Mouse (Mus musculus) lung, postnatal 0 days (tissue): ENCODE measurements around the gene Olfr30. TPM values are rescaled to one million over a fixed set of nuclear protein-coding genes. Genes with fewer than 3 reads are reported as not detected.
"Not testable (repeated sequence)": the region's sequence is repeated elsewhere in the genome, so short reads cannot be mapped to it uniquely, and the experiment has no call there.

ENCODE experiments used
- ATAC-seq: fragments of 200-750 bp; cut with Nextera tagmentation; 2 replicates; pipeline ENCODE4 v1.8.0; 2017; ENCODE audit warnings: moderate library complexity
- DNase-seq: peaks from one replicate; pipeline ENCODE4 v3.0.0-alpha.2; 2016; ENCODE audit warnings: low spot score
- H3K27ac ChIP-seq: fragments of 300-500 bp; sonication (generic); 2 replicates; pipeline ENCODE4 v1.5.1; 2014; ENCODE audit warnings: antibody characterized with exemption, mild to moderate bottlenecking, low read length, mixed read lengths
- H3K27me3 ChIP-seq: fragments of 300-500 bp; sonication (generic); replicated peaks from 2 replicates; pipeline ENCODE4 v1.6.1; 2014; ENCODE audit warnings: low read length, mixed read lengths; ENCODE audit not compliant: insufficient read depth
- H3K36me3 ChIP-seq: fragments of 300-500 bp; sonication (generic); 2 replicates; pipeline ENCODE4 v1.6.1; 2014; ENCODE audit warnings: low read length, mixed read lengths; ENCODE audit not compliant: insufficient read depth
- H3K4me1 ChIP-seq: fragments of 300-500 bp; sonication (generic); 2 replicates; pipeline ENCODE4 v1.6.1; 2014; ENCODE audit warnings: antibody characterized with exemption, low read depth, low read length, mixed read lengths; ENCODE audit not compliant: insufficient read depth
- H3K4me2 ChIP-seq: fragments of 300-500 bp; sonication (generic); replicated peaks from 2 replicates; pipeline ENCODE4 v1.6.1; 2014; ENCODE audit warnings: low read depth, mild to moderate bottlenecking, low read length, moderate library complexity, mixed read lengths
- H3K4me3 ChIP-seq: fragments of 300-500 bp; sonication (generic); 2 replicates; pipeline ENCODE4 v1.5.1; 2014; ENCODE audit warnings: low read depth, low read length
- H3K9ac ChIP-seq: fragments of 300-500 bp; sonication (generic); replicated peaks from 2 replicates; pipeline ENCODE4 v1.6.1; 2014; ENCODE audit warnings: low read depth, mild to moderate bottlenecking
- H3K9me3 ChIP-seq: fragments of 300-500 bp; sonication (generic); 2 replicates; pipeline ENCODE4 v1.6.1; 2016; ENCODE audit warnings: low read length, mixed read lengths
- CTCF ChIP-seq: IDR thresholded peaks from 2 replicates; pipeline ENCODE4 v1.5.1; 2016; ENCODE audit warnings: antibody characterized with exemption, mild to moderate bottlenecking
- EP300 ChIP-seq: IDR thresholded peaks from 2 replicates; pipeline ENCODE4 v1.6.1; 2016; ENCODE audit warnings: antibody characterized with exemption, mild to moderate bottlenecking, control low read depth
- WGBS: fragments of 180-500 bp; shearing (Covaris S2); extraction: QIAGEN DNeasy Blood & Tissue Kit; methylation state at CpG from one replicate; pipeline ENCODE4 v1.1.7; 2014; 5-methylcytosine and 5-hydroxymethylcytosine counted together
- polyA plus RNA-seq: library from polyadenylated mRNA; unstranded; fragments of >200 nt; fragmentation: Nextera tagmentation; extraction: Ambion mirVana; gene quantifications from 2 replicates; pipeline ENCODE4 v1.2.1, GENCODE M21; 2015

Gene Olfr30
- polyA plus RNA-seq, result not detected in 2 replicates

- H3K36me3 ChIP-seq, result no peaks in the 10 kb centered on the region
- no peak for ATAC-seq
- DNase-seq, result no peak
Measured at GRCm38 (mm10) chr11:58462170-58462569, at the start of gene Olfr30. Gene Olfr30, minus strand, starts transcription at chr11:58462270.

GRCm38 (mm10) chr11:58509058-58509457 lies 47.0 kb upstream of the Olfr30 start:
- not testable (repeated sequence) for H3K4me1 ChIP-seq, DNase-seq, H3K36me3 ChIP-seq, ATAC-seq, H3K4me3 ChIP-seq, H3K4me2 ChIP-seq, H3K9me3 ChIP-seq, H3K27me3 ChIP-seq, H3K9ac ChIP-seq, H3K27ac ChIP-seq
- 80% methylated on average over 19 of the region's 19 CpGs for WGBS

More at GRCm38 (mm10) chr11:58462170-58462569, at the start of gene Olfr30:
- Histone ChIP-seq H3K9me3 (no peaks in the 10 kb centered on the region), H3K27ac (no peak within 1 kb of the TSS), H3K27me3 (no peaks in the 10 kb centered on the region), H3K4me1 (no peaks in the 10 kb centered on the region), H3K4me2 (no peak within 1 kb of the TSS), H3K4me3 (no peak within 1 kb of the TSS), H3K9ac (no peak within 1 kb of the TSS)
- TF ChIP-seq CTCF (no peak), EP300 (no peak)

- H3K9ac ChIP-seq, H3K9me3 ChIP-seq, ATAC-seq, H3K27me3 ChIP-seq, H3K4me3 ChIP-seq, H3K36me3 ChIP-seq, H3K4me2 ChIP-seq, H3K4me1 ChIP-seq, H3K27ac ChIP-seq, DNase-seq: not testable (repeated sequence)
Measured at GRCm38 (mm10) chr11:58502472-58502871, 40.4 kb upstream of the Olfr30 start, which contains the start of gene Olfr331. Gene Olfr331, minus strand, starts transcription at chr11:58502572.

GRCm38 (mm10) chr11:58499290-58499689 lies 37.2 kb upstream of the Olfr30 start:
- TF ChIP-seq CTCF (peak; percentile 45), EP300 (no peak)
- Histone ChIP-seq H3K9ac (no peak overlapping the region), H3K4me2 (no peak overlapping the region), H3K9me3 (no peaks in the 10 kb centered on the region), H3K27me3 (no peaks in the 10 kb centered on the region), H3K4me3 (no peak overlapping the region), H3K27ac (no peak overlapping the region), H3K36me3 (no peaks in the 10 kb centered on the region), H3K4me1 (no peaks in the 10 kb centered on the region)
- DNase-seq, result peak; percentile 43
- ATAC-seq, result no peak
- 43% methylated on average over 3 of the region's 3 CpGs for WGBS

- H3K9me3 ChIP-seq, result no peaks in the 10 kb centered on the region
- WGBS, result 78% methylated on average over 9 of the region's 9 CpGs
- H3K27me3 ChIP-seq, result no peaks in the 10 kb centered on the region
- H3K36me3 ChIP-seq, result no peaks in the 10 kb centered on the region
- H3K4me1 ChIP-seq, result no peaks in the 10 kb centered on the region
- no peak for TF ChIP-seq EP300
- no peak for TF ChIP-seq CTCF
- no peak for ATAC-seq
- no peak overlapping the region for H3K4me2 ChIP-seq
- no peak for DNase-seq
- no peak overlapping the region for H3K9ac ChIP-seq
- no peak overlapping the region for H3K4me3 ChIP-seq
- no peak overlapping the region for H3K27ac ChIP-seq
Measured at GRCm38 (mm10) chr11:58498761-58499160, 36.7 kb upstream of the Olfr30 start.

GRCm38 (mm10) chr11:58492455-58492854 lies 30.4 kb upstream of the Olfr30 start, which contains the start of gene Olfr332:
Gene Olfr332, minus strand, starts transcription at chr11:58492555.
- no peak for ATAC-seq
- WGBS, result 60% methylated on average over 2 of the region's 2 CpGs
- H3K4me2 ChIP-seq, result no peak within 1 kb of the TSS
- TF ChIP-seq EP300 (no peak), CTCF (no peak)
- no peaks in the 10 kb centered on the region for H3K27me3 ChIP-seq
- no peak within 1 kb of the TSS for H3K27ac ChIP-seq
- H3K9me3 ChIP-seq, result no peaks in the 10 kb centered on the region
- no peak for DNase-seq
- H3K36me3 ChIP-seq, result no peaks in the 10 kb centered on the region
- H3K4me3 ChIP-seq, result no peak within 1 kb of the TSS
- H3K9ac ChIP-seq, result no peak within 1 kb of the TSS
- H3K4me1 ChIP-seq, result no peaks in the 10 kb centered on the region

- ATAC-seq, result no peak
Measured at GRCm38 (mm10) chr11:58453592-58453991, 8.5 kb downstream of the Olfr30 start.

More at GRCm38 (mm10) chr11:58453592-58453991, 8.5 kb downstream of the Olfr30 start:
- H3K9me3 ChIP-seq, result no peaks in the 10 kb centered on the region
- no peak overlapping the region for H3K4me3 ChIP-seq
- no peaks in the 10 kb centered on the region for H3K4me1 ChIP-seq
- H3K4me2 ChIP-seq, result no peak overlapping the region
- DNase-seq, result no peak
- WGBS, result 33% methylated on average over 4 of the region's 4 CpGs
- H3K27ac ChIP-seq, result no peak overlapping the region
- no peak overlapping the region for H3K9ac ChIP-seq
- TF ChIP-seq CTCF (no peak), EP300 (no peak)
- H3K27me3 ChIP-seq, result no peaks in the 10 kb centered on the region
- no peaks in the 10 kb centered on the region for H3K36me3 ChIP-seq
